Mouse (Mus musculus) stomach, embryonic 16.5 days (tissue): Measurements from ENCODE around the gene Nfx1. TPM values are rescaled to one million over a fixed set of nuclear protein-coding genes. Genes with fewer than 3 reads are reported as not detected.
A peak's percentile ranks its signal among the peaks of the same experiment; 100 is the strongest.

Experiments used
- ATAC-seq: fragments of 200-750 bp; cut with Nextera tagmentation; 2 replicates; pipeline ENCODE4 v1.8.0; 2017; ENCODE audit warnings: moderate number of reproducible peaks, moderate TSS enrichment; ENCODE audit not compliant: insufficient read depth, low FRiP score
- H3K27ac ChIP-seq: fragments of 300-500 bp; sonication (generic); 2 replicates; pipeline ENCODE4 v1.5.1; 2014; ENCODE audit warnings: low read length
- H3K27me3 ChIP-seq: fragments of 300-500 bp; sonication (generic); 2 replicates; pipeline ENCODE4 v1.6.1; 2014; ENCODE audit warnings: low read length, control low read depth, mixed read lengths; ENCODE audit not compliant: control insufficient read depth, insufficient read depth
- H3K36me3 ChIP-seq: fragments of 300-500 bp; sonication (generic); 2 replicates; pipeline ENCODE4 v1.6.1; 2014; ENCODE audit warnings: low read length; ENCODE audit not compliant: control insufficient read depth, insufficient read depth
- H3K4me1 ChIP-seq: fragments of 300-500 bp; sonication (generic); 2 replicates; pipeline ENCODE4 v1.6.1; 2014; ENCODE audit warnings: low read length, control low read depth, mixed read lengths; ENCODE audit not compliant: control insufficient read depth, insufficient read depth
- H3K4me2 ChIP-seq: fragments of 300-500 bp; sonication (generic); 2 replicates; pipeline ENCODE4 v1.6.1; 2014; ENCODE audit warnings: low read depth, low read length, mixed read lengths
- H3K4me3 ChIP-seq: fragments of 300-500 bp; sonication (generic); replicated peaks from 2 replicates; pipeline ENCODE4 v1.5.1; 2014; ENCODE audit warnings: mild to moderate bottlenecking, low read length
- H3K9ac ChIP-seq: fragments of 300-500 bp; sonication (generic); 2 replicates; pipeline ENCODE4 v1.6.1; 2014; ENCODE audit warnings: low read length
- H3K9me3 ChIP-seq: fragments of 300-500 bp; sonication (generic); replicated peaks from 2 replicates; pipeline ENCODE4 v1.6.1; 2016; ENCODE audit warnings: low read length, control low read depth; ENCODE audit not compliant: control insufficient read depth
- WGBS: fragments of 180-500 bp; shearing (Covaris S2); extraction: QIAGEN DNeasy Blood & Tissue Kit; methylation state at CpG from one replicate; pipeline ENCODE4 v1.1.7; 2014; 5-methylcytosine and 5-hydroxymethylcytosine counted together
- polyA plus RNA-seq: library from polyadenylated mRNA; unstranded; fragments of >200 nt; fragmentation: Nextera tagmentation; extraction: Ambion mirVana; gene quantifications from 2 replicates; pipeline ENCODE4 v1.2.1, GENCODE M21; 2015

Gene Nfx1
- polyA plus RNA-seq, 1 experiment from 2014 or later = 83.2 TPM

DNA sequence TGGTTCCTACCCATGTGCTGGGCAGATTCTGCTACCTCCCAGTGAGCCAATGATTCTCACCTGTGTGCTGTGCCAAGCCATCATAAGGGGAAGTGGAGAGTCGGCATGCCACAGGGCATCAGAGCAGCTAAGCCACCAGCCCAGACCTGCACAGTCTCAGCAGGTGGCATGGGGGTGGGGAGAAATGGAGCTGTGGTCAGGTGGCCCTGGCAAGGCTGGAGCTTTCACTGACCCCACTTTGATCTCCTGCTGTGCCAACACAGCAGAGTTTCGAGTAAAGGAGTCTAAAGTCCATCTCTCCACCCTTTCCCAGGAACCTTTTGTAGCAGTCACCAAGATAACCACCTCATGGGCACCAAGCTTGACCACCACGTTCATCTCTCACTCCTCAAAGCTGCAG lies 57.2 kb downstream of the Nfx1 start:
- H3K36me3 ChIP-seq = peaks cover 19% of the 10 kb centered on the region; the same call in 1 of the 2 replicates
- 69% methylated on average over 3 of the region's 3 CpGs for WGBS
- ATAC-seq = peak; percentile 61; the same call in 1 of the 2 replicates

DNA sequence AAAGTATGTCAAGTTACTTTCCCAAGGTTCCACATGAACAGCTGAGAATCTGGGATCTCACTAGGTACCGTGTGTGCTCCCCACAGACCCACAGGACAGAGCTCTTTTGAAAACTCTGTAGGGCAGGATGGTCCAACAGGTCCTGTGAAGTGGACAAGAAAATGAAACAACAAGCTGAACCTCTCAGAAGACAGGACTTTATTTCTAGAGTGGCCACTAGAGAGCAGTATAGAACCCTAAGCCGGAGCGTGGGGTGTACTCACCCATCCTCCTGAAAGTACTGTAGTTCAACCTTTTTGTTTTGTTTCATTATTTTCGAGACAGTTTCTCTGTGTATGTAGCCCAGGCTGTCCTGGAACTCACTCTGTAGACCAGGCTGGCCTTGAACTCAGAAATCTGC lies 57.6 kb downstream of the Nfx1 start:
- no peak overlapping the region for H3K27ac ChIP-seq
- H3K4me2 ChIP-seq = no peak overlapping the region
- H3K4me1 ChIP-seq = no peaks in the 10 kb centered on the region
- H3K36me3 ChIP-seq = peaks cover 16% of the 10 kb centered on the region; the same call in 1 of the 2 replicates
- WGBS = 85% methylated on average over 4 of the region's 4 CpGs
- no peaks in the 10 kb centered on the region for H3K9me3 ChIP-seq
- H3K4me3 ChIP-seq = no peak overlapping the region
- no peak for ATAC-seq
- H3K9ac ChIP-seq = no peak overlapping the region
- H3K27me3 ChIP-seq = no peaks in the 10 kb centered on the region

More for the DNA sequence above, 57.2 kb downstream of the Nfx1 start:
- Histone ChIP-seq H3K9me3 (no peaks in the 10 kb centered on the region), H3K4me1 (no peaks in the 10 kb centered on the region), H3K4me3 (no peak overlapping the region), H3K27ac (no peak overlapping the region), H3K4me2 (no peak overlapping the region), H3K9ac (no peak overlapping the region), H3K27me3 (no peaks in the 10 kb centered on the region)

DNA sequence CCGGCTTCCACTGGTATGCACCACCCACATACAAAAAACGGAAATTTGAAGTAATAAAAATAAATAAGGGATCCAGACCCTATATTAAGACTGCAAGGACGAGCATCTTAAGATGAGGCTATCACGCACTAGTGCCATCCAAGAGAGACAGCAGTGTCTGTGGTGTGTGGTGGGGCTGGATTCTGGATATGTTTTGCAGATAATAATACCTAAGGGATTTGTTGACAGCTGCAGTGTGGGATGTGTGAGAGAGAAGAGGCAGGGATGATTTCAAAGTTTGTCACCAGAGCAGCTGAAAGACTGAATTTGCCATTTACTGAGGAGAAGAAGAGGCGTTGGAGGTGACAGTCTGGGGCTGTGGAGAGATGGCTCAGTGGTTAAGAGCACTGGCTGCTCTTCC lies 58.7 kb downstream of the Nfx1 start:
- ATAC-seq = no peak
- Histone ChIP-seq H3K4me1 (no peaks in the 10 kb centered on the region), H3K27me3 (no peaks in the 10 kb centered on the region), H3K4me3 (no peak overlapping the region), H3K27ac (no peak overlapping the region), H3K4me2 (no peak overlapping the region), H3K9ac (no peak overlapping the region), H3K9me3 (no peaks in the 10 kb centered on the region), H3K36me3 (peaks cover 8% of the 10 kb centered on the region; the same call in 1 of the 2 replicates)
- WGBS = 91% methylated on average over 5 of the region's 5 CpGs

DNA sequence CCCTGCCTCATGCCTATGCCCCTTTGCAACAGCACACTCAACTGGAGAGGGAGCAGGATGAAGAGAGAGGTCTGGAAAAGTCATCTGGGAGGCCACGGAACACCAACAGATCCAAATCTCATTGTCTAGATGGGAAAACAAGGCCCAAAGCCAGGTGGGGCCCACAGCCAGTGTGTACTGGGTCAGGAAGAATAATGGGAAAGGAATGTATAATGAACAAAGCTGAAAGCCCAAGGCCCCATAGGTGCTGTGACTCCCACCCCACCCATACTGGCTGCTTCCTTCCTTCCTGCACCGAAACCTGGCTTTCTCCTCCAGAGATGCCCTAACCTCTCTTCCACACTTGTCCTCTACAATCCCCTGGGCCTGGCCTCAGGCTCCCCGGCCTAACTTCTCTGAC lies 60.5 kb downstream of the Nfx1 start:
- Histone ChIP-seq H3K4me3 (no peak overlapping the region), H3K36me3 (0 out of 2 replicates have a peak, but pooled peaks cover 2% of the 10 kb centered on the region), H3K4me1 (no peaks in the 10 kb centered on the region), H3K9ac (no peak overlapping the region), H3K27ac (no peak overlapping the region; the same call in 1 of the 2 replicates), H3K9me3 (no peaks in the 10 kb centered on the region), H3K4me2 (no peak overlapping the region), H3K27me3 (no peaks in the 10 kb centered on the region)
- no peak; the same call in 1 of the 2 replicates for ATAC-seq
- 67% methylated on average over 3 of the region's 3 CpGs for WGBS

DNA sequence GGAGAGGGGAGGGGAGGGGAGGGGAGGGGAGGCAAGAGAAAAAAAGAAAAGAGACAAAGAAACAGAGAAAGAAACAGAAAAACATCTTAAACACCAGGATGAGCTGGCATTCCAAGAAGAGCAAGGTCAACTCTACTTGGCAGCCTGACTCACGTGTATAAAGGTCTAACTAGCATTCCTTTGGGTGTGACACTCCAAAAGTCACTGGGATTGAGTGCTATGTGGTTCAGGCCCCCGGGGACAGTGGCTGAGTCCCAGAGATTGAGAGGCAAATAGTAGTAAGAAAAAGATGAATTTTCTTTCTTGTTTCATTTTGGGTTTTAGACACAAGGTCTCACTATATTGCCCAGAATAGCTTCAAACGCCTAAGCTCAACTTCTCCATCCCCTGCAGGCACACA lies 67.2 kb downstream of the Nfx1 start:
- Histone ChIP-seq H3K36me3 (no peaks in the 10 kb centered on the region), H3K4me1 (no peaks in the 10 kb centered on the region), H3K9me3 (no peaks in the 10 kb centered on the region), H3K27ac (no peak overlapping the region), H3K4me3 (no peak overlapping the region), H3K4me2 (no peak overlapping the region), H3K9ac (no peak overlapping the region), H3K27me3 (no peaks in the 10 kb centered on the region)
- ATAC-seq = no peak
- 61% methylated on average over 3 of the region's 3 CpGs for WGBS

DNA sequence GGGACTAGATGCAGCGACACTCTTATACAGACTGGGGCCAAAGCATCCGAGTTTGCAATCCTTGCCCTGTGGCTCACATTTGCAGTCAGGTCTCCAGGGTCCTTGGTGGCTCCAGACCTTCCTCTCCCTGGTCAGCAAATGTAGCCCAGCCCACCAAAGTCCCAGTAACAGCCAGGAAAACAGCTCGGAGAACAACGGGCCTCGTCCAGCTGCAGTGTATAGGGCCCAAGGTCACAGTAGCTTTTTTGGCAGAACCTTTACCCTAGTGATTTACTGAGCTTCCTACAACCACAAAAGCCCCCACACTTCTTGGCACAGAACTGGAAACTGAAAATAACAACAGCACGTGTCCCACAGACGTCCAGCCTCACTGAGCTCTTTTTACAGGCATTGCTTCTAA lies 70.3 kb downstream of the Nfx1 start:
- peak; percentile 54; the same call in 1 of the 2 replicates for ATAC-seq
- WGBS = 49% methylated on average over 7 of the region's 7 CpGs

DNA sequence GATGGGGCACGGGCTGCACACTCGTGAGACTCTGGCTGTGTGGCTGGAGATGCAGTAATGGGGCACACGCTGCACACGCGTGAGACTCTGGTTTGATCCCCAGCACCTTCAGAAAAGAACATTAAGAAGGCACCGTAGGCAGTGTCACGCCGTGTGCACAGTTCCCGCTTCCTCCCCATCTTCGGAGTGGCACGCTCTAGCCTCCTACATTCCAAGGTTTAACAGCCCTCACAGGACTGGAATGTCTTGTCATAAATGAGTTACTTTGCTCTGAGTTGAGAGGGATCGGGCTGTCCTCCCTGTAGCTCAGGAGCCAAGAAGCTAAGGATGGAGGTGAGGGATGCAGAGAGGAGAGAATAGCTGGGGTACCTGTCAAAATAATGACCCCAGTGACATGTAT lies 72.2 kb downstream of the Nfx1 start:
- Histone ChIP-seq H3K9ac (no peak overlapping the region), H3K27me3 (no peaks in the 10 kb centered on the region), H3K9me3 (no peaks in the 10 kb centered on the region), H3K4me3 (no peak overlapping the region), H3K4me1 (no peaks in the 10 kb centered on the region; the same call in 1 of the 2 replicates), H3K36me3 (no peaks in the 10 kb centered on the region), H3K4me2 (no peak overlapping the region), H3K27ac (no peak overlapping the region)
- no peak for ATAC-seq
- 76% methylated on average over 12 of the region's 12 CpGs for WGBS

More for the DNA sequence above, 70.3 kb downstream of the Nfx1 start:
- Histone ChIP-seq H3K9me3 (no peaks in the 10 kb centered on the region), H3K4me1 (no peaks in the 10 kb centered on the region), H3K9ac (no peak overlapping the region), H3K4me2 (no peak overlapping the region), H3K4me3 (no peak overlapping the region), H3K36me3 (no peaks in the 10 kb centered on the region), H3K27me3 (no peaks in the 10 kb centered on the region), H3K27ac (no peak overlapping the region; the same call in 1 of the 2 replicates)

DNA sequence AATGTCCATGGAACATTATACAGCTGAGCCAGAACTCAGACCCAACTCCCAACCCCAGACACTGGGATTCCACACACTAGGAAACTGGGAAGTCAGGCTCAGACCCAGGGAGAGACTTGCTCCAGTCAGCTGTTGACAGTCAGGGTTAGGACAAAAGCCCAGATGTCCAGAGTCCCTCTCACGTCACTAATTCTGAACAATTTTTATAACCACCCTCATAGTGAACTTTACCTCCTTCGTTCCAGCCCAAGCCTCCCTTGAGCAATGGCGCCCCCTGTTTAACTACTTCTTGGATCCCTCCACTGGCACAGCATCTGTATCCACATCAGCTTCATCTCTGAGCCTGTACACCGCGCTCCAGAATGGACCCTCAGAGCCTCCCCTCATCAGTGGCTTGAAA lies 73.3 kb downstream of the Nfx1 start:
- ATAC-seq = no peak
- no peaks in the 10 kb centered on the region for H3K36me3 ChIP-seq
- H3K4me1 ChIP-seq = no peaks in the 10 kb centered on the region; the same call in 1 of the 2 replicates
- no peak overlapping the region for H3K9ac ChIP-seq
- H3K27ac ChIP-seq = no peak overlapping the region
- H3K9me3 ChIP-seq = no peaks in the 10 kb centered on the region
- H3K4me3 ChIP-seq = no peak overlapping the region
- 81% methylated on average over 5 of the region's 5 CpGs for WGBS
- H3K27me3 ChIP-seq = no peaks in the 10 kb centered on the region
- H3K4me2 ChIP-seq = no peak overlapping the region

DNA sequence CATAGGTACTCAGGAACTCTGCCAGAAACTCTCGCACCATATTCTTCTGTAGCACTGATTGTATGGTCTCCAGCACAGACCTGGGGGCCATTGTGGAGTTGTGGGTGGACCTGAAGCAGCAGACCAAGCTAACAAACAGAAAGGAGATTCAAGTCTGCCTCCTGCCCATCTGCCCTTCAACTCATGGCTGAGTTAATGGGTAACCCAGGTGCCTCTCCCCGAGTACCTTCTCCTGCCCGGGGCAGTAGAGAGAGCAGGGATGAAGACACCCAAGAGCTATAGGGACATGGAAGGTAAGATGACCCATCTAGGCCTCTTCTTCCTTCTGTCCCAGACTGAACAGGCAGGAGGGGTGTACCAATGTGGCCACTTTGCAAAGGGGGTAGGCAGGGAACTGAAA lies 74.6 kb downstream of the Nfx1 start:
- no peaks in the 10 kb centered on the region for H3K36me3 ChIP-seq
- no peak overlapping the region for H3K4me3 ChIP-seq
- no peak for ATAC-seq
- no peak overlapping the region for H3K4me2 ChIP-seq
- H3K9me3 ChIP-seq = no peaks in the 10 kb centered on the region
- no peaks in the 10 kb centered on the region for H3K27me3 ChIP-seq
- no peak overlapping the region for H3K9ac ChIP-seq
- H3K4me1 ChIP-seq = no peaks in the 10 kb centered on the region; the same call in 1 of the 2 replicates
- H3K27ac ChIP-seq = no peak overlapping the region
- WGBS = 55% methylated on average over 3 of the region's 3 CpGs
